Mouse (Mus musculus) heart, embryonic 15.5 days (tissue): ENCODE measurements around the gene Ino80d. TPM values are rescaled to one million over a fixed set of nuclear protein-coding genes. Genes with fewer than 3 reads are reported as not detected.

Source experiments
- ATAC-seq: fragments of 200-750 bp; cut with Nextera tagmentation; replicated peaks from 2 replicates; pipeline ENCODE4 v1.8.0; 2017; ENCODE audit warnings: low read depth, moderate TSS enrichment; ENCODE audit not compliant: insufficient number of reproducible peaks, insufficient read depth, low FRiP score
- H3K27ac ChIP-seq: fragments of 300-500 bp; sonication (generic); 2 replicates; pipeline ENCODE4 v1.5.1; 2015; ENCODE audit warnings: mild to moderate bottlenecking, inconsistent platforms
- H3K27me3 ChIP-seq: fragments of 300-500 bp; sonication (generic); 2 replicates; pipeline ENCODE4 v1.6.1; 2015; ENCODE audit warnings: inconsistent platforms
- H3K36me3 ChIP-seq: fragments of 300-500 bp; sonication (generic); 2 replicates; pipeline ENCODE4 v1.6.1; 2015; ENCODE audit warnings: mild to moderate bottlenecking, inconsistent platforms
- H3K4me1 ChIP-seq: fragments of 300-500 bp; sonication (generic); replicated peaks from 2 replicates; pipeline ENCODE4 v1.6.1; 2015; ENCODE audit warnings: inconsistent platforms
- H3K4me2 ChIP-seq: fragments of 300-500 bp; sonication (generic); 2 replicates; pipeline ENCODE4 v1.6.1; 2015; ENCODE audit warnings: inconsistent platforms, mild to moderate bottlenecking, moderate library complexity
- H3K4me3 ChIP-seq: fragments of 300-500 bp; sonication (generic); 2 replicates; pipeline ENCODE4 v1.5.1; 2015; ENCODE audit warnings: mild to moderate bottlenecking, inconsistent platforms
- H3K9ac ChIP-seq: fragments of 300-500 bp; sonication (generic); 2 replicates; pipeline ENCODE4 v1.6.1; 2015; ENCODE audit warnings: mild to moderate bottlenecking, inconsistent platforms
- H3K9me3 ChIP-seq: fragments of 300-500 bp; sonication (generic); replicated peaks from 2 replicates; pipeline ENCODE4 v1.6.1; 2016; ENCODE audit warnings: inconsistent platforms
- WGBS: fragments of 180-500 bp; shearing (Covaris S2); methylation state at CpG from one replicate; pipeline ENCODE4 v1.1.7; 2015; ENCODE audit warnings: mixed read lengths; 5-methylcytosine and 5-hydroxymethylcytosine counted together
- polyA plus RNA-seq: library from polyadenylated mRNA; unstranded; fragments of >200 nt; fragmentation: Nextera tagmentation; extraction: Ambion mirVana; gene quantifications from 2 replicates; pipeline ENCODE4 v1.2.1, GENCODE M21; 2015

The Ino80d gene
- polyA plus RNA-seq, 1 experiment from 2014 or later, result 7.1 TPM

- Histone ChIP-seq H3K27me3 (no peaks in the 10 kb centered on the region), H3K9ac (no peak overlapping the region), H3K9me3 (no peaks in the 10 kb centered on the region), H3K36me3 (peaks cover 32% of the 10 kb centered on the region), H3K4me3 (no peak overlapping the region), H3K4me1 (peaks cover 17% of the 10 kb centered on the region), H3K27ac (no peak overlapping the region), H3K4me2 (no peak overlapping the region)
- 52% methylated on average over 3 of the region's 3 CpGs for WGBS
- no peak for ATAC-seq
Observed at GRCm38 (mm10) chr1:63055386-63055785, 59.1 kb downstream of the Ino80d start.

- Histone ChIP-seq H3K4me2 (peak overlapping the region; percentile 44), H3K27me3 (no peaks in the 10 kb centered on the region), H3K36me3 (no peaks in the 10 kb centered on the region), H3K9ac (no peak overlapping the region), H3K9me3 (no peaks in the 10 kb centered on the region), H3K4me3 (no peak overlapping the region), H3K27ac (peak overlapping the region; percentile 65), H3K4me1 (peaks cover 26% of the 10 kb centered on the region)
- WGBS, result 44% methylated on average over 8 of the region's 8 CpGs
- ATAC-seq, result peak; percentile 66; the same call in 1 of the 2 replicates
Observed at GRCm38 (mm10) chr1:63050866-63051265, 63.6 kb downstream of the Ino80d start.

GRCm38 (mm10) chr1:63049977-63050376 lies 64.5 kb downstream of the Ino80d start:
- H3K27me3 ChIP-seq, result no peaks in the 10 kb centered on the region
- ATAC-seq, result no peak
- WGBS, result 84% methylated on average over 3 of the region's 3 CpGs

GRCm38 (mm10) chr1:63047983-63048382 lies 66.5 kb downstream of the Ino80d start:
- no peak for ATAC-seq
- WGBS, result 80% methylated on average over 6 of the region's 6 CpGs

More at GRCm38 (mm10) chr1:63049977-63050376, 64.5 kb downstream of the Ino80d start:
- Histone ChIP-seq H3K4me1 (peaks cover 23% of the 10 kb centered on the region), H3K36me3 (no peaks in the 10 kb centered on the region), H3K27ac (peak overlapping the region; percentile 65; the same call in 1 of the 2 replicates), H3K9me3 (no peaks in the 10 kb centered on the region), H3K9ac (no peak overlapping the region), H3K4me2 (no peak overlapping the region), H3K4me3 (no peak overlapping the region)

GRCm38 (mm10) chr1:63032929-63033328 lies 81.5 kb downstream of the Ino80d start:
- H3K4me1 ChIP-seq, result no peaks in the 10 kb centered on the region
- H3K36me3 ChIP-seq, result no peaks in the 10 kb centered on the region
- no peak overlapping the region for H3K4me2 ChIP-seq
- 81% methylated on average over 3 of the region's 3 CpGs for whole genome bisulfite sequencing
- H3K4me3 ChIP-seq, result no peak overlapping the region
- no peaks in the 10 kb centered on the region for H3K9me3 ChIP-seq
- no peak for ATAC-seq
- H3K27ac ChIP-seq, result no peak overlapping the region
- H3K9ac ChIP-seq, result no peak overlapping the region
- no peaks in the 10 kb centered on the region for H3K27me3 ChIP-seq

More at GRCm38 (mm10) chr1:63047983-63048382, 66.5 kb downstream of the Ino80d start:
- Histone ChIP-seq H3K9me3 (no peaks in the 10 kb centered on the region), H3K36me3 (no peaks in the 10 kb centered on the region), H3K4me1 (peaks cover 18% of the 10 kb centered on the region), H3K9ac (no peak overlapping the region), H3K27me3 (no peaks in the 10 kb centered on the region), H3K4me3 (no peak overlapping the region), H3K27ac (no peak overlapping the region), H3K4me2 (no peak overlapping the region)

- Histone ChIP-seq H3K9me3 (no peaks in the 10 kb centered on the region), H3K36me3 (no peaks in the 10 kb centered on the region), H3K27me3 (no peaks in the 10 kb centered on the region), H3K4me1 (no peaks in the 10 kb centered on the region), H3K9ac (no peak overlapping the region), H3K4me3 (no peak overlapping the region), H3K4me2 (no peak overlapping the region), H3K27ac (no peak overlapping the region)
- no peak for ATAC-seq
- 57% methylated on average over 2 of the region's 2 CpGs for WGBS
Observed at GRCm38 (mm10) chr1:63019916-63020315, 94.6 kb downstream of the Ino80d start.

GRCm38 (mm10) chr1:63005013-63005646 lies 109.3 kb downstream of the Ino80d start:
- no peaks in the 10 kb centered on the region for H3K36me3 ChIP-seq
- no peak overlapping the region for H3K9ac ChIP-seq
- H3K4me2 ChIP-seq, result no peak overlapping the region
- 48% methylated on average over 12 of the region's 12 CpGs for WGBS
- no peak for ATAC-seq
- H3K27me3 ChIP-seq, result no peaks in the 10 kb centered on the region
- 0 out of 2 replicates have a peak, but pooled peaks cover 3% of the 10 kb centered on the region for H3K4me1 ChIP-seq
- H3K9me3 ChIP-seq, result no peaks in the 10 kb centered on the region
- H3K27ac ChIP-seq, result no peak overlapping the region
- H3K4me3 ChIP-seq, result no peak overlapping the region

GRCm38 (mm10) chr1:63001874-63002273 lies 112.6 kb downstream of the Ino80d start:
- Histone ChIP-seq H3K27ac (no peak overlapping the region), H3K4me1 (0 out of 2 replicates have a peak, but pooled peaks cover 3% of the 10 kb centered on the region), H3K4me3 (no peak overlapping the region), H3K36me3 (no peaks in the 10 kb centered on the region), H3K4me2 (no peak overlapping the region), H3K9me3 (no peaks in the 10 kb centered on the region), H3K9ac (no peak overlapping the region), H3K27me3 (no peaks in the 10 kb centered on the region)
- 77% methylated on average over 3 of the region's 3 CpGs for WGBS
- ATAC-seq, result no peak

- H3K9me3 ChIP-seq, result no peaks in the 10 kb centered on the region
- no peak overlapping the region for H3K4me3 ChIP-seq
- H3K36me3 ChIP-seq, result no peaks in the 10 kb centered on the region
- no peak overlapping the region for H3K9ac ChIP-seq
- H3K27ac ChIP-seq, result peak overlapping the region; percentile 87
- no peak for ATAC-seq
- H3K4me1 ChIP-seq, result peaks cover 16% of the 10 kb centered on the region
- WGBS, result 38% methylated on average over 1 of the region's 1 CpGs
- no peak overlapping the region for H3K4me2 ChIP-seq
- no peaks in the 10 kb centered on the region for H3K27me3 ChIP-seq
Observed at GRCm38 (mm10) chr1:62993348-62993747, 121.1 kb downstream of the Ino80d start.

GRCm38 (mm10) chr1:62992648-62993047 lies 121.8 kb downstream of the Ino80d start:
- Histone ChIP-seq H3K4me3 (no peak overlapping the region), H3K9me3 (no peaks in the 10 kb centered on the region), H3K27ac (peak overlapping the region; percentile 87), H3K27me3 (no peaks in the 10 kb centered on the region), H3K36me3 (no peaks in the 10 kb centered on the region), H3K4me1 (peaks cover 16% of the 10 kb centered on the region), H3K9ac (no peak overlapping the region), H3K4me2 (peak overlapping the region; percentile 31)
- WGBS, result 12% methylated on average over 5 of the region's 5 CpGs
- ATAC-seq, result peak; percentile 72

- H3K9ac ChIP-seq, result no peak overlapping the region
- WGBS, result 82% methylated on average over 10 of the region's 10 CpGs
- H3K9me3 ChIP-seq, result no peaks in the 10 kb centered on the region
- no peak overlapping the region for H3K4me2 ChIP-seq
- no peak overlapping the region for H3K4me3 ChIP-seq
- no peaks in the 10 kb centered on the region for H3K27me3 ChIP-seq
- no peak for ATAC-seq
- H3K4me1 ChIP-seq, result peaks cover 18% of the 10 kb centered on the region
- H3K27ac ChIP-seq, result no peak overlapping the region
- H3K36me3 ChIP-seq, result no peaks in the 10 kb centered on the region
Observed at GRCm38 (mm10) chr1:62991021-62991420, 123.4 kb downstream of the Ino80d start.

- no peaks in the 10 kb centered on the region for H3K36me3 ChIP-seq
- no peak overlapping the region for H3K4me2 ChIP-seq
- WGBS, result 57% methylated on average over 2 of the region's 2 CpGs
Observed at GRCm38 (mm10) chr1:62987561-62987960, 126.9 kb downstream of the Ino80d start.

More at GRCm38 (mm10) chr1:62987561-62987960, 126.9 kb downstream of the Ino80d start:
- Histone ChIP-seq H3K9me3 (no peaks in the 10 kb centered on the region), H3K27ac (no peak overlapping the region), H3K4me1 (peaks cover 16% of the 10 kb centered on the region), H3K4me3 (no peak overlapping the region), H3K9ac (no peak overlapping the region), H3K27me3 (no peaks in the 10 kb centered on the region)
- ATAC-seq, result no peak
